Mouse (Mus musculus) thymus, postnatal 10 days (tissue): ENCODE measurements around the gene Irs1.

Source experiments
- DNase-seq, 2 experiments: peaks; one replicate each; pipeline ENCODE4 v3.0.0; 2021; ENCODE audit warnings: low spot score in 2 of 2

Irs1 gene

GRCm38 (mm10) chr1:82183913-82184442, 107.2 kb downstream of the Irs1 start:
- DNase-seq: no peak
